Mouse (Mus musculus) forebrain, embryonic 13.5 days (tissue): Measurements from ENCODE around the gene Cyfip2. TPM values are rescaled to one million over a fixed set of nuclear protein-coding genes. Genes with fewer than 3 reads are reported as not detected.
"Not testable (repeated sequence)": the region's sequence is repeated elsewhere in the genome, so short reads cannot be mapped to it uniquely, and the experiment has no call there.

Source experiments
- ATAC-seq: fragments of 200-750 bp; cut with Nextera tagmentation; 2 replicates; pipeline ENCODE4 v1.8.0; 2017
- H3K27ac ChIP-seq: fragments of 300-500 bp; sonication (generic); 2 replicates; pipeline ENCODE4 v1.5.1; 2015; ENCODE audit warnings: inconsistent platforms, mild to moderate bottlenecking, moderate library complexity
- H3K27me3 ChIP-seq: fragments of 300-500 bp; sonication (generic); 2 replicates; pipeline ENCODE4 v1.6.1; 2015; ENCODE audit warnings: mild to moderate bottlenecking, inconsistent platforms
- H3K36me3 ChIP-seq: fragments of 300-500 bp; sonication (generic); 2 replicates; pipeline ENCODE4 v1.6.1; 2015; ENCODE audit warnings: mild to moderate bottlenecking, inconsistent platforms; ENCODE audit not compliant: poor library complexity, severe bottlenecking
- H3K4me1 ChIP-seq: fragments of 300-500 bp; sonication (generic); 2 replicates; pipeline ENCODE4 v1.6.1; 2015; ENCODE audit warnings: inconsistent platforms
- H3K4me2 ChIP-seq: fragments of 300-500 bp; sonication (generic); 2 replicates; pipeline ENCODE4 v1.6.1; 2015; ENCODE audit warnings: inconsistent platforms, mild to moderate bottlenecking, moderate library complexity
- H3K4me3 ChIP-seq: fragments of 300-500 bp; sonication (generic); 2 replicates; pipeline ENCODE4 v1.5.1; 2015; ENCODE audit warnings: mild to moderate bottlenecking, inconsistent platforms
- H3K9ac ChIP-seq: fragments of 300-500 bp; sonication (generic); 2 replicates; pipeline ENCODE4 v1.6.1; 2015; ENCODE audit warnings: mild to moderate bottlenecking, inconsistent platforms
- H3K9me3 ChIP-seq: fragments of 300-500 bp; sonication (generic); replicated peaks from 2 replicates; pipeline ENCODE4 v1.6.1; 2016; ENCODE audit warnings: inconsistent platforms
- WGBS: fragments of 180-500 bp; shearing (Covaris S2); methylation state at CpG from one replicate; pipeline ENCODE4 v1.1.7; 2015; 5-methylcytosine and 5-hydroxymethylcytosine counted together
- polyA plus RNA-seq: library from polyadenylated mRNA; unstranded; fragments of >200 nt; fragmentation: Nextera tagmentation; extraction: Ambion mirVana; gene quantifications from 2 replicates; pipeline ENCODE4 v1.2.1, GENCODE M21; 2015

The Cyfip2 gene
- polyA plus RNA-seq, 1 experiment from 2014 or later = 55.9 TPM

- H3K4me1 ChIP-seq = no peaks in the 10 kb centered on the region
- H3K27me3 ChIP-seq = no peaks in the 10 kb centered on the region
- H3K36me3 ChIP-seq = peaks cover 89% of the 10 kb centered on the region
- WGBS = 81% methylated on average over 20 of the region's 20 CpGs
- H3K4me3 ChIP-seq = no peak overlapping the region
- H3K9ac ChIP-seq = no peak overlapping the region
- ATAC-seq = no peak
- H3K9me3 ChIP-seq = no peaks in the 10 kb centered on the region
- H3K4me2 ChIP-seq = no peak overlapping the region
- H3K27ac ChIP-seq = no peak overlapping the region
Measured at GRCm38 (mm10) chr11:46201636-46202546, 110.8 kb downstream of the Cyfip2 start.

- Histone ChIP-seq H3K4me3 (no peak overlapping the region), H3K27me3 (no peaks in the 10 kb centered on the region), H3K36me3 (peaks cover 89% of the 10 kb centered on the region), H3K9ac (no peak overlapping the region), H3K4me2 (no peak overlapping the region), H3K4me1 (no peaks in the 10 kb centered on the region), H3K9me3 (no peaks in the 10 kb centered on the region), H3K27ac (no peak overlapping the region)
- ATAC-seq = no peak
- 92% methylated on average over 11 of the region's 11 CpGs for WGBS
Measured at GRCm38 (mm10) chr11:46200664-46201063, 112.0 kb downstream of the Cyfip2 start.

- no peaks in the 10 kb centered on the region for H3K9me3 ChIP-seq
- no peak overlapping the region for H3K9ac ChIP-seq
- no peaks in the 10 kb centered on the region for H3K4me1 ChIP-seq
- no peak overlapping the region for H3K4me2 ChIP-seq
- ATAC-seq = no peak
- H3K27ac ChIP-seq = no peak overlapping the region
- H3K27me3 ChIP-seq = no peaks in the 10 kb centered on the region
- 86% methylated on average over 4 of the region's 4 CpGs for WGBS
- H3K4me3 ChIP-seq = no peak overlapping the region
- peaks cover 64% of the 10 kb centered on the region for H3K36me3 ChIP-seq
Measured at GRCm38 (mm10) chr11:46194175-46194574, 118.5 kb downstream of the Cyfip2 start.

GRCm38 (mm10) chr11:46188283-46188682 lies 124.4 kb downstream of the Cyfip2 start:
- Histone ChIP-seq H3K36me3 (peaks cover 11% of the 10 kb centered on the region; the same call in 1 of the 2 replicates), H3K4me1 (no peaks in the 10 kb centered on the region), H3K9ac (no peak overlapping the region), H3K27me3 (no peaks in the 10 kb centered on the region), H3K27ac (no peak overlapping the region), H3K4me2 (no peak overlapping the region), H3K9me3 (no peaks in the 10 kb centered on the region), H3K4me3 (no peak overlapping the region)
- WGBS = 59% methylated on average over 2 of the region's 2 CpGs
- ATAC-seq = no peak

DNA sequence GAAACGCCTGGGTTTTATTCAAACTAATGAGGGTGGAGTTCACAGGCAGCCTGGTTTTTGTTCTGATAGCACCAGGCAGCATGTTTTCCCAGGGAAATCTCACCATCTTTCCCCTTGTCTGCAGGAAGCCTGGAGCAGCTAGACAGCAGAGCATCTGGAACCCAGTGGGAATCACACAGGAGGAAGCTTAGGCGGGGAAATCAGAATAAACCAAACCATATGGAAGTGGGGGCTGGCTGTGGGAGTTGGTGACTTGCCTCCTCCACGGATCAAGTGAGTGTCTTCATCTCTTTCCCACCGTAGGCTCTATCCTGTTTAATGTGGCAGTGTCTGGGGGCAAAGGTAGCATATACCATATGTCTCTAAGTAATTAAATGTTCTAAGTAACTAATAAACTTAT lies 127.2 kb downstream of the Cyfip2 start:
- Histone ChIP-seq H3K36me3 (no peaks in the 10 kb centered on the region), H3K9ac (no peak overlapping the region), H3K9me3 (no peaks in the 10 kb centered on the region), H3K4me1 (no peaks in the 10 kb centered on the region), H3K4me2 (no peak overlapping the region), H3K27me3 (no peaks in the 10 kb centered on the region), H3K27ac (no peak overlapping the region), H3K4me3 (no peak overlapping the region)
- ATAC-seq = no peak
- WGBS = 47% methylated on average over 4 of the region's 4 CpGs

GRCm38 (mm10) chr11:46184946-46185345 lies 127.7 kb downstream of the Cyfip2 start:
- no peak for ATAC-seq
- H3K4me1 ChIP-seq = no peaks in the 10 kb centered on the region
- no peaks in the 10 kb centered on the region for H3K36me3 ChIP-seq
- H3K4me3 ChIP-seq = no peak overlapping the region
- 70% methylated on average over 3 of the region's 3 CpGs for WGBS
- no peaks in the 10 kb centered on the region for H3K27me3 ChIP-seq
- no peak overlapping the region for H3K4me2 ChIP-seq
- H3K9ac ChIP-seq = no peak overlapping the region
- H3K27ac ChIP-seq = no peak overlapping the region
- H3K9me3 ChIP-seq = no peaks in the 10 kb centered on the region

DNA sequence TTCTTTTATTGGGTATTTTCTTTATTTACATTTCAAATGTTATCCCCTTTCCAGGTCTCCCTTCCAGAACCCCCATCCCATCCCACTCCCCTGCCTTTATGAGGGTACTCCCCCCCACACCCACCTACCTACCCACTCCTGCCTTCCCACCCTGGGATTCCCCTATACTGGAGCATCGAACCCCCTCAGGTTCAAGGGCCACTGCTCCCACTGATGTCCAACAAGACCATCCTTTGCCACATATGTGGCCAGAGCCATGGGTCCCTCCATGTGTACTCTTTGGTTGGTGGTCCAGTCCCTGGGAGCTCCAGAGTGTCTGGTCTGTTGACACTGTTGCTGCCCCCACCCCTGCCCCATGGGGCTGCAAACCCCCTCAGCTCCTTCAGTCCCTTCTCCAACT lies 130.6 kb downstream of the Cyfip2 start:
- H3K9me3 ChIP-seq, H3K4me3 ChIP-seq, H3K9ac ChIP-seq, H3K4me2 ChIP-seq, H3K4me1 ChIP-seq, H3K27ac ChIP-seq, H3K36me3 ChIP-seq, H3K27me3 ChIP-seq, ATAC-seq: not testable (repeated sequence)
- WGBS = 96% methylated on average over 1 of the region's 1 CpGs

GRCm38 (mm10) chr11:46177246-46178043 lies 135.2 kb downstream of the Cyfip2 start:
- Histone ChIP-seq H3K4me3 (no peak overlapping the region), H3K27ac (no peak overlapping the region), H3K4me1 (no peaks in the 10 kb centered on the region), H3K4me2 (no peak overlapping the region), H3K9ac (no peak overlapping the region), H3K36me3 (no peaks in the 10 kb centered on the region), H3K9me3 (no peaks in the 10 kb centered on the region), H3K27me3 (no peaks in the 10 kb centered on the region)
- 74% methylated on average over 10 of the region's 10 CpGs for WGBS
- no peak for ATAC-seq

- no peak for ATAC-seq
Measured at GRCm38 (mm10) chr11:46176155-46176554, 136.5 kb downstream of the Cyfip2 start.

GRCm38 (mm10) chr11:46172128-46172527 lies 140.5 kb downstream of the Cyfip2 start:
- Histone ChIP-seq H3K36me3 (no peaks in the 10 kb centered on the region), H3K27ac (no peak overlapping the region), H3K27me3 (no peaks in the 10 kb centered on the region), H3K9ac (no peak overlapping the region), H3K4me1 (peaks cover 7% of the 10 kb centered on the region), H3K4me3 (no peak overlapping the region), H3K9me3 (no peaks in the 10 kb centered on the region), H3K4me2 (no peak overlapping the region)
- 93% methylated on average over 9 of the region's 9 CpGs for WGBS
- no peak for ATAC-seq

More at GRCm38 (mm10) chr11:46176155-46176554, 136.5 kb downstream of the Cyfip2 start:
- no peaks in the 10 kb centered on the region for H3K9me3 ChIP-seq
- H3K27ac ChIP-seq = no peak overlapping the region
- no peak overlapping the region for H3K4me2 ChIP-seq
- H3K27me3 ChIP-seq = no peaks in the 10 kb centered on the region
- H3K4me3 ChIP-seq = no peak overlapping the region
- no peaks in the 10 kb centered on the region for H3K36me3 ChIP-seq
- WGBS = 95% methylated on average over 6 of the region's 6 CpGs
- no peak overlapping the region for H3K9ac ChIP-seq
- H3K4me1 ChIP-seq = no peaks in the 10 kb centered on the region

- WGBS = 23% methylated on average over 3 of the region's 3 CpGs
Measured at GRCm38 (mm10) chr11:46169908-46170307, 142.8 kb downstream of the Cyfip2 start.

GRCm38 (mm10) chr11:46168506-46168905 lies 144.2 kb downstream of the Cyfip2 start:
- H3K27ac ChIP-seq = no peak overlapping the region
- no peaks in the 10 kb centered on the region for H3K36me3 ChIP-seq
- peaks cover 19% of the 10 kb centered on the region for H3K27me3 ChIP-seq
- no peak overlapping the region for H3K4me2 ChIP-seq
- 95% methylated on average over 7 of the region's 7 CpGs for WGBS
- peaks cover 16% of the 10 kb centered on the region for H3K4me1 ChIP-seq
- ATAC-seq = no peak
- no peaks in the 10 kb centered on the region for H3K9me3 ChIP-seq
- H3K9ac ChIP-seq = no peak overlapping the region
- H3K4me3 ChIP-seq = no peak overlapping the region

More at GRCm38 (mm10) chr11:46169908-46170307, 142.8 kb downstream of the Cyfip2 start:
- Histone ChIP-seq H3K9me3 (no peaks in the 10 kb centered on the region), H3K36me3 (no peaks in the 10 kb centered on the region), H3K4me1 (peaks cover 16% of the 10 kb centered on the region), H3K4me3 (no peak overlapping the region), H3K27me3 (peaks cover 15% of the 10 kb centered on the region), H3K9ac (no peak overlapping the region), H3K27ac (no peak overlapping the region), H3K4me2 (no peak overlapping the region)
- ATAC-seq = no peak
